Mouse (Mus musculus) T-helper 2 cell (primary cell): ENCODE measurements around the gene Brd7.

Experiments
- in situ Hi-C: fragments of 300-600 bp; cut with MboI, MseI; formaldehyde crosslinking; loops from one replicate; pipeline ENCODE4 v1.15.1; 2025; ENCODE audit warnings: high pct_unique_total_duplicates

Brd7 gene

GRCm38 (mm10) chr8:88312966-88313365, 49.0 kb downstream of the Brd7 start:
- in situ Hi-C loops: no loop called here

- in situ Hi-C loops: no loop called here
Measured at GRCm38 (mm10) chr8:88310286-88310685, 51.7 kb downstream of the Brd7 start.

GRCm38 (mm10) chr8:88309881-88310280, 52.1 kb downstream of the Brd7 start:
- in situ Hi-C loops: no loop called here

- in situ Hi-C loops: no loop called here
Measured at GRCm38 (mm10) chr8:88309274-88309873, 52.6 kb downstream of the Brd7 start.

- in situ Hi-C loops: no loop called here
Measured at GRCm38 (mm10) chr8:88307736-88308135, 54.3 kb downstream of the Brd7 start.

GRCm38 (mm10) chr8:88306511-88306910, 55.5 kb downstream of the Brd7 start:
- in situ Hi-C loops: no loop called here

- in situ Hi-C loops: no loop called here
Measured at GRCm38 (mm10) chr8:88305814-88306213, 56.2 kb downstream of the Brd7 start.

- in situ Hi-C loops: no loop called here
Measured at GRCm38 (mm10) chr8:88301589-88302437, 60.2 kb downstream of the Brd7 start.

- in situ Hi-C loops: loop anchor here (5.0 kb wide), 1 partner anchor 397 kb away; the partner anchor contains the start of gene Cyld
Measured at GRCm38 (mm10) chr8:88299907-88300603, 61.9 kb downstream of the Brd7 start.

GRCm38 (mm10) chr8:88298733-88299103, 63.3 kb downstream of the Brd7 start:
- in situ Hi-C loops: loop anchor here (5.0 kb wide), 1 partner anchor 399 kb away; the partner anchor contains the start of gene Cyld

- in situ Hi-C loops: loop anchor here (5.0 kb wide), 1 partner anchor 399 kb away; the partner anchor contains the start of gene Cyld
Measured at GRCm38 (mm10) chr8:88297976-88298732, 63.8 kb downstream of the Brd7 start.

- in situ Hi-C loops: loop anchor here (5.0 kb wide), 1 partner anchor 402 kb away; the partner anchor contains the start of gene Cyld
Measured at GRCm38 (mm10) chr8:88294977-88295376, 67.0 kb downstream of the Brd7 start.

GRCm38 (mm10) chr8:88293590-88294356, 68.2 kb downstream of the Brd7 start:
- in situ Hi-C loops: no loop called here

GRCm38 (mm10) chr8:88292926-88293325, 69.1 kb downstream of the Brd7 start:
- in situ Hi-C loops: no loop called here

- in situ Hi-C loops: no loop called here
Measured at GRCm38 (mm10) chr8:88291305-88291690, 70.7 kb downstream of the Brd7 start.

- in situ Hi-C loops: no loop called here
Measured at GRCm38 (mm10) chr8:88290326-88291304, 71.4 kb downstream of the Brd7 start.

- in situ Hi-C loops: no loop called here
Measured at GRCm38 (mm10) chr8:88289901-88290300, 72.1 kb downstream of the Brd7 start.

- in situ Hi-C loops: no loop called here
Measured at GRCm38 (mm10) chr8:88288622-88289242, 73.3 kb downstream of the Brd7 start.

- in situ Hi-C loops: no loop called here
Measured at GRCm38 (mm10) chr8:88286421-88286960, 75.5 kb downstream of the Brd7 start.
